Mouse (Mus musculus) CD4-positive, CD25-positive, alpha-beta regulatory T cell (primary cell): ENCODE results near the gene Vegfb. TPM values are rescaled to one million over a fixed set of nuclear protein-coding genes. Genes with fewer than 3 reads are reported as not detected.

ENCODE experiments used
- polyA plus RNA-seq: library from polyadenylated mRNA; unstranded; fragments of 100-300 nt; shearing (Covaris generic); gene quantifications from one replicate; pipeline ENCODE4 v1.2.1, GENCODE M21; 2017

Gene Vegfb
- 9.3 TPM for polyA plus RNA-seq

GRCm38 (mm10) chr19:6987061-6987903 lies at the start of gene Vegfb:
Vegfb (minus strand) TSS chr19:6987651.

GRCm38 (mm10) chr19:7019191-7019590 lies 31.7 kb upstream of the Vegfb start, which contains the start of gene Fermt3:
Fermt3 (minus strand) TSS chr19:7019469.

GRCm38 (mm10) chr19:6996006-6996405 lies 8.6 kb upstream of the Vegfb start, which contains the start of the genes Nudt22 and Trpt1:
Nudt22 (minus strand) TSS chr19:6996117.
Trpt1 (plus strand) TSS chr19:6996131.

GRCm38 (mm10) chr19:6992011-6992858 lies 4.8 kb upstream of the Vegfb start, which contains the start of gene Dnajc4:
Dnajc4 (minus strand) TSS chr19:6992572.

GRCm38 (mm10) chr19:6980381-6981093 lies 6.9 kb downstream of the Vegfb start, which contains the start of gene Fkbp2:
Fkbp2 (minus strand) TSS chr19:6980501.

GRCm38 (mm10) chr19:6975537-6976521 lies 11.6 kb downstream of the Vegfb start, which contains the start of gene Plcb3:
Plcb3 (minus strand) TSS chr19:6976470.

GRCm38 (mm10) chr19:6974211-6975205 lies 12.9 kb downstream of the Vegfb start, which contains the start of gene Ppp1r14b:
Ppp1r14b (plus strand) TSS chr19:6974968.

GRCm38 (mm10) chr19:6942249-6942691 lies 45.2 kb downstream of the Vegfb start, which contains the start of gene Gpr137:
Gpr137 (minus strand) TSS chr19:6942480.

GRCm38 (mm10) chr19:6941372-6942248 lies 45.8 kb downstream of the Vegfb start, which contains the start of gene Bad:
Bad (plus strand) TSS chr19:6941861.

GRCm38 (mm10) chr19:6934195-6934977 lies 53.1 kb downstream of the Vegfb start, which contains the start of gene Kcnk4:
Kcnk4 (minus strand) TSS chr19:6934515.

Other genes starting within 250 kb of the Vegfb start
- 45.6 TPM for gene Rps6ka4, start 147.0 kb downstream of the Vegfb start, polyA plus RNA-seq
- gene Ccdc88b, start 129.4 kb downstream of the Vegfb start, polyA plus RNA-seq = 46.8 TPM
- gene Trmt112, start 78.0 kb downstream of the Vegfb start, polyA plus RNA-seq = 169 TPM
- gene Prdx5, start 77.5 kb downstream of the Vegfb start, polyA plus RNA-seq = 240 TPM
- gene Esrra, start 65.8 kb downstream of the Vegfb start, polyA plus RNA-seq = 24.5 TPM
- gene Catsperz, start 62.3 kb downstream of the Vegfb start, polyA plus RNA-seq = not detected
- gene Kcnk4, start 53.1 kb downstream of the Vegfb start, polyA plus RNA-seq = 0.26 TPM
- 31.7 TPM for gene Bad, start 45.8 kb downstream of the Vegfb start, polyA plus RNA-seq
- gene Gpr137, start 45.2 kb downstream of the Vegfb start, polyA plus RNA-seq = 15.2 TPM
- 185 TPM for gene Ppp1r14b, start 12.7 kb downstream of the Vegfb start, polyA plus RNA-seq
- gene Plcb3, start 11.2 kb downstream of the Vegfb start, polyA plus RNA-seq = 30.8 TPM
- 40.8 TPM for gene Fkbp2, start 7.2 kb downstream of the Vegfb start, polyA plus RNA-seq
- 57.7 TPM for gene Dnajc4, start 4.9 kb upstream of the Vegfb start, polyA plus RNA-seq
- gene Nudt22, start 8.5 kb upstream of the Vegfb start, polyA plus RNA-seq = 25.7 TPM
- gene Trpt1, start 8.5 kb upstream of the Vegfb start, polyA plus RNA-seq = 5.3 TPM
- 376 TPM for gene Fermt3, start 31.8 kb upstream of the Vegfb start, polyA plus RNA-seq
- 163 TPM for gene Stip1, start 52.3 kb upstream of the Vegfb start, polyA plus RNA-seq
- 26.0 TPM for gene Macrod1, start 69.2 kb upstream of the Vegfb start, polyA plus RNA-seq
- gene Flrt1, start 118.1 kb upstream of the Vegfb start, polyA plus RNA-seq = 0.04 TPM
- 70.4 TPM for gene Otub1, start 218.7 kb upstream of the Vegfb start, polyA plus RNA-seq
- gene Cox8a, start 230.0 kb upstream of the Vegfb start, polyA plus RNA-seq = 389 TPM